Mouse (Mus musculus): Measurements from ENCODE around the gene Tmem177.

Gene Tmem177

GRCm38 (mm10) chr1:119889347-119889746, 23.7 kb downstream of the Tmem177 start:
- no peak for DNase-seq (ENCODE audit: low read depth, low spot score)

- peak; percentile 51 for DNase-seq (ENCODE audit: low read depth, low spot score)
Measured at GRCm38 (mm10) chr1:119886320-119886719, 26.7 kb downstream of the Tmem177 start.

GRCm38 (mm10) chr1:119884272-119884671, 28.7 kb downstream of the Tmem177 start:
- DNase-seq (ENCODE audit: low read depth, low spot score) = peak; percentile 86

GRCm38 (mm10) chr1:119878909-119879308, 34.1 kb downstream of the Tmem177 start:
- DNase-seq (ENCODE audit: low read depth, low spot score) = peak; percentile 84

- no peak for DNase-seq (ENCODE audit: low read depth, low spot score)
Measured at GRCm38 (mm10) chr1:119877469-119877868, 35.5 kb downstream of the Tmem177 start.

- no peak for DNase-seq (ENCODE audit: low read depth, low spot score)
Measured at GRCm38 (mm10) chr1:119868395-119869161, 44.4 kb downstream of the Tmem177 start.

GRCm38 (mm10) chr1:119867300-119867699, 45.7 kb downstream of the Tmem177 start:
- DNase-seq (ENCODE audit: low read depth, low spot score) = no peak

- DNase-seq (ENCODE audit: low read depth, low spot score) = no peak
Measured at GRCm38 (mm10) chr1:119865311-119865710, 47.7 kb downstream of the Tmem177 start.

- peak; percentile 52 for DNase-seq (ENCODE audit: low read depth, low spot score)
Measured at GRCm38 (mm10) chr1:119863507-119864296, 49.3 kb downstream of the Tmem177 start.

GRCm38 (mm10) chr1:119859566-119859965, 53.4 kb downstream of the Tmem177 start:
- no peak for DNase-seq (ENCODE audit: low read depth, low spot score)

Measured in brain, adult 2 months (tissue).